Mouse (Mus musculus): ENCODE measurements around the gene Rora. TPM values are rescaled to one million over a fixed set of nuclear protein-coding genes. Genes with fewer than 3 reads are reported as not detected.

The Rora gene
- polyA plus RNA-seq, 1 experiment from 2014 or later, result 12.3 TPM

DNA sequence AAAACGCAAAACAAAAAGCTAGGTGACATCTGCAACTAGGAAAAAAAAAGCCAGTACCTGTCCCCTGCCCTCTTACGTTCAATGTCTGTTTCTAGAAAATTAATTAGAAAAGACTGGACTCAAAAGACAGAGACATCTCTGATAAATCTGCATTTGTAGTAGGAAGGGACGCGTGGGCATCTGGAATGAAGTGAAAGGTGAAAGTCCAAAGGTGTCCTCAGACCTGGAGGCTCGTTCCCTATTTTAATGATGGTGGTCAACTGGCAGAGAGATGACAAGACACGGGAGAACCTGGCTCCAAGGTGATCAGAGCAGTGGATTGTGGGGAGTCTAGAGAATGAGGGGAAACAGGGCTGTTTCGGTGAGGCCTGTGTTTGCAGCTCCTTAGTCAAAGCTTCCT lies 674.0 kb downstream of the Rora start:
- no peak for ATAC-seq (ENCODE audit: low read depth)

DNA sequence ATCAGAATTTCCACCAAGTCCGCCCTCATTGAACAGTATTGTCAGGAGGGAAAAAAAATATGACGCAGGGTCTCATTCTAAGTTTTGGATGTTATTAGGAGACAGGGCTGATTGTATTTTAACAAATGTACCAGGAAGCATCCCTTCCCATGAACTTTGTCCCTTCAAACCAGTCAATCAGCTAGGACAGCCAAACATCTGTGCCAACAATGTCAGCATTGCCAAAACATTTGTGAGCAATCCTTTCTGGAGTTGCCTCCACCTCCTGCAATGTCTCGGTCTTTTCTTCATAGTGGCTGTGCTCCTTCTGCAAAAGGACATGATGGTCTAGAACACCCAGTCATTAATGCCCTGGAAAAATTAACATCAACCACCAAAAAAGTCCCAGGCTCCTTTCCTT lies 678.2 kb downstream of the Rora start:
- peaks cover 30% of the 10 kb centered on the region for H3K4me1 ChIP-seq (ENCODE audit: control insufficient read depth, insufficient read depth, low read length)
- H3K4me2 ChIP-seq (ENCODE audit: low read depth, low read length), result no peak overlapping the region
- 75% methylated on average over 3 of the region's 3 CpGs for WGBS
- no peaks in the 10 kb centered on the region for H3K36me3 ChIP-seq (ENCODE audit: control insufficient read depth, insufficient read depth, low read length)
- H3K27ac ChIP-seq (replicated peaks; ENCODE audit: low read depth, low read length), result no peak overlapping the region
- DNase-seq (ENCODE audit: low spot score) (no peak), ATAC-seq (ENCODE audit: low read depth) (no peak)
- H3K9ac ChIP-seq (ENCODE audit: low read depth, low read length), result no peak overlapping the region
- no peak overlapping the region for H3K4me3 ChIP-seq (ENCODE audit: low read depth, low read length)
- H3K9me3 ChIP-seq (ENCODE audit: control insufficient read depth, low read length), result no peaks in the 10 kb centered on the region
- no peaks in the 10 kb centered on the region for H3K27me3 ChIP-seq (replicated peaks; ENCODE audit: control insufficient read depth, insufficient read depth, low read length)

More for the DNA sequence above, 674.0 kb downstream of the Rora start:
- Histone ChIP-seq H3K27ac (replicated peaks; ENCODE audit: low read depth, low read length) (no peak overlapping the region), H3K9me3 (ENCODE audit: control insufficient read depth, low read length) (no peaks in the 10 kb centered on the region), H3K4me1 (ENCODE audit: control insufficient read depth, insufficient read depth, low read length) (no peaks in the 10 kb centered on the region; the same call in 1 of the 2 replicates), H3K4me2 (ENCODE audit: low read depth, low read length) (no peak overlapping the region), H3K9ac (ENCODE audit: low read depth, low read length) (no peak overlapping the region), H3K36me3 (ENCODE audit: control insufficient read depth, insufficient read depth, low read length) (no peaks in the 10 kb centered on the region), H3K4me3 (ENCODE audit: low read depth, low read length) (no peak overlapping the region), H3K27me3 (replicated peaks; ENCODE audit: control insufficient read depth, insufficient read depth, low read length) (no peaks in the 10 kb centered on the region)
- 87% methylated on average over 7 of the region's 7 CpGs for WGBS
- no peak for DNase-seq (ENCODE audit: low spot score)

DNA sequence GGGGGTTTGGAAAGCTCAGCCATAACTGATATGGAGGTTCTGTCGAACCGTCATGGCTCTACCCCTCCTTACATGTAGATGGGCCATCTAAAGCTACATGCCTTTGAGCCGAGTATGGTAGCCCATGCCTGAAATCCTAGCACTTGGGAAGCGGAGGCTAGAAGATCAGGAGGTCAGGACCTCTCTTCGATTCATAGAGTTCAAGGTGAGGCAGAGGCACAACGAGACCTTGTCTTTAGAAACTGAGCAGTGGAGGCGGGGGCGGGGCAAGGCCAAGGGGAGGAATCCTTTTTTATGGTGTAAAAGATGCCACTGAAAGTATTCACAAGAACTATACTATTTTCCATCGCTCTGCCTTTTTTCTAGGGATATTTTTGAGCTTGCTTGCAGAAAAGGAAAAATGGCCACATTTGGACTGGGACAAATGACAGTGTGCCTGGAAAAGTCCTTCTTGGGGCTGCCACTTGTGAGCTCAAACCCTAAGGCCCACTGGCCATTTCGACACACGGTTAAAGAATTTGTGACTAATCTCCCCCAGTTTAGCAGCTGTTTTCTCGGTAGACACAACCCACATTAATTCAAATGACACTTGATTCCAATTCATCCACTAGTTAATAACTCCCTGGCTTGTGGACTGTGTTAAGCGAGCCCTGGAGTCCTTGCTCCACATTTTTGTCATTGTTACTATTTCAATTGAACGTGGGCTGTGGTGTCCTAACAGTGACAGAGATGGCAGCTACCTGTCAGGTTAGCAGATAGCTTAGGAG lies 679.4 kb downstream of the Rora start:
- peaks cover 34% of the 10 kb centered on the region for H3K4me1 ChIP-seq (ENCODE audit: control insufficient read depth, insufficient read depth, low read length)
- 65% methylated on average over 14 of the region's 14 CpGs for WGBS
- no peak overlapping the region for H3K27ac ChIP-seq (replicated peaks; ENCODE audit: low read depth, low read length)
- H3K36me3 ChIP-seq (ENCODE audit: control insufficient read depth, insufficient read depth, low read length), result no peaks in the 10 kb centered on the region
- no peak overlapping the region for H3K4me2 ChIP-seq (ENCODE audit: low read depth, low read length)
- no peak overlapping the region for H3K4me3 ChIP-seq (ENCODE audit: low read depth, low read length)
- H3K9ac ChIP-seq (ENCODE audit: low read depth, low read length), result no peak overlapping the region
- DNase-seq (ENCODE audit: low spot score) (peak; percentile 36), ATAC-seq (ENCODE audit: low read depth) (no peak)
- H3K9me3 ChIP-seq (ENCODE audit: control insufficient read depth, low read length), result no peaks in the 10 kb centered on the region
- H3K27me3 ChIP-seq (replicated peaks; ENCODE audit: control insufficient read depth, insufficient read depth, low read length), result no peaks in the 10 kb centered on the region

DNA sequence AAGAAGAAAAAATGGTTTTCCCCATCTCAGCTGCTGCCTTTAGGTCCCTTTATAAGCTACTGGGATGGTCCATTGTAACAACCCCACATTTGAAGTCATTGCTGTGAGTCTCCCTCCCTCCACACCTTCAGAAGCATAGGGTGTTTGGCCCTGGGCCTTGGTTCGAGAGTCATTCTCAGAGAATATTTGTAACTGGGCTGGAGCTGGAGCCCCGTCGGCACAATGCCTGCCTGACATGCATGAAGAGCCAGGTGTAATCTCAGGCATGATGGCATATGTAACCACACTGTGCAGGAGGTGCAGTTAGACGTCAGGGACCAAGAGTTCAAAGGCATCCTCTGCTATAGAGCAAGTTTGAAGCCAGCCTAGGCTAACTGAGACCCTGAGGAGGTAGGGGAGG lies 680.1 kb downstream of the Rora start:
- no peak overlapping the region for H3K9ac ChIP-seq (ENCODE audit: low read depth, low read length)
- no peaks in the 10 kb centered on the region for H3K9me3 ChIP-seq (ENCODE audit: control insufficient read depth, low read length)
- DNase-seq (ENCODE audit: low spot score) (no peak), ATAC-seq (ENCODE audit: low read depth) (no peak)
- H3K4me1 ChIP-seq (ENCODE audit: control insufficient read depth, insufficient read depth, low read length), result peaks cover 34% of the 10 kb centered on the region
- no peaks in the 10 kb centered on the region for H3K36me3 ChIP-seq (ENCODE audit: control insufficient read depth, insufficient read depth, low read length)
- H3K4me3 ChIP-seq (ENCODE audit: low read depth, low read length), result no peak overlapping the region
- H3K27ac ChIP-seq (replicated peaks; ENCODE audit: low read depth, low read length), result peak overlapping the region; percentile 28; the same call in 1 of the 2 replicates
- no peaks in the 10 kb centered on the region for H3K27me3 ChIP-seq (replicated peaks; ENCODE audit: control insufficient read depth, insufficient read depth, low read length)
- WGBS, result 63% methylated on average over 4 of the region's 4 CpGs
- no peak overlapping the region for H3K4me2 ChIP-seq (ENCODE audit: low read depth, low read length)

- Histone ChIP-seq H3K27ac (replicated peaks; ENCODE audit: low read depth, low read length) (peak overlapping the region; percentile 28; the same call in 1 of the 2 replicates), H3K4me3 (ENCODE audit: low read depth, low read length) (no peak overlapping the region), H3K9ac (ENCODE audit: low read depth, low read length) (no peak overlapping the region), H3K27me3 (replicated peaks; ENCODE audit: control insufficient read depth, insufficient read depth, low read length) (no peaks in the 10 kb centered on the region), H3K4me1 (ENCODE audit: control insufficient read depth, insufficient read depth, low read length) (peaks cover 34% of the 10 kb centered on the region), H3K36me3 (ENCODE audit: control insufficient read depth, insufficient read depth, low read length) (no peaks in the 10 kb centered on the region), H3K9me3 (ENCODE audit: control insufficient read depth, low read length) (no peaks in the 10 kb centered on the region), H3K4me2 (ENCODE audit: low read depth, low read length) (no peak overlapping the region)
- DNase-seq (ENCODE audit: low spot score) (peak; percentile 89), ATAC-seq (ENCODE audit: low read depth) (no peak)
- WGBS, result 33% methylated on average over 8 of the region's 8 CpGs
Measured at GRCm38 (mm10) chr9:69334106-69334505, 680.5 kb downstream of the Rora start.

DNA sequence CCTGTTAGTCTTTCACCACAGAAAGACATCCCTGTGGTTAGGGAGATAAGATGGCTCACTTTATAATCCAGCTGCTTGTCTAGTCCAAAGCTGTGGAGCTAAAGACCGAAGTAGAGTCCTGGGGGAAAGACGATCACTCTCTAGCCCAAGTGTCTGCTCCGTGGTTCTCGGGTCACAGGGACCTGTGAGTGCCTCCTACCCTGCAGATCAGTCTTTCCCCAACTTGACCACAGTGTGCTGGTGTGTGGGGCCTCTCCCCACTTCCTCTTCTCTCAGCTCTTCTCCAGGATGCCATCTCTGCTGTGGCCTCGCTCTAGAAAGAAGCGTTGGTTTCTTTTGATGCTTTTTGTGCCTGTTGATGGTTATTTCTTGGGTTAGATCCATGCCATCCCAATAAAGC lies 682.5 kb downstream of the Rora start:
- Histone ChIP-seq H3K36me3 (ENCODE audit: control insufficient read depth, insufficient read depth, low read length) (no peaks in the 10 kb centered on the region), H3K4me1 (ENCODE audit: control insufficient read depth, insufficient read depth, low read length) (peaks cover 34% of the 10 kb centered on the region), H3K4me3 (ENCODE audit: low read depth, low read length) (no peak overlapping the region), H3K9ac (ENCODE audit: low read depth, low read length) (no peak overlapping the region), H3K4me2 (ENCODE audit: low read depth, low read length) (no peak overlapping the region), H3K27ac (replicated peaks; ENCODE audit: low read depth, low read length) (no peak overlapping the region), H3K9me3 (ENCODE audit: control insufficient read depth, low read length) (no peaks in the 10 kb centered on the region), H3K27me3 (replicated peaks; ENCODE audit: control insufficient read depth, insufficient read depth, low read length) (no peaks in the 10 kb centered on the region)
- DNase-seq (ENCODE audit: low spot score) (no peak), ATAC-seq (ENCODE audit: low read depth) (no peak)
- WGBS, result 71% methylated on average over 6 of the region's 6 CpGs

- H3K27ac ChIP-seq (replicated peaks; ENCODE audit: low read depth, low read length), result no peak overlapping the region
- ATAC-seq (ENCODE audit: low read depth) (no peak), DNase-seq (ENCODE audit: low spot score) (peak; percentile 20)
- no peaks in the 10 kb centered on the region for H3K9me3 ChIP-seq (ENCODE audit: control insufficient read depth, low read length)
- H3K4me3 ChIP-seq (ENCODE audit: low read depth, low read length), result no peak overlapping the region
- H3K36me3 ChIP-seq (ENCODE audit: control insufficient read depth, insufficient read depth, low read length), result no peaks in the 10 kb centered on the region
- no peaks in the 10 kb centered on the region for H3K27me3 ChIP-seq (replicated peaks; ENCODE audit: control insufficient read depth, insufficient read depth, low read length)
- no peak overlapping the region for H3K4me2 ChIP-seq (ENCODE audit: low read depth, low read length)
- no peak overlapping the region for H3K9ac ChIP-seq (ENCODE audit: low read depth, low read length)
- peaks cover 20% of the 10 kb centered on the region for H3K4me1 ChIP-seq (ENCODE audit: control insufficient read depth, insufficient read depth, low read length)
- 67% methylated on average over 7 of the region's 7 CpGs for WGBS
Measured at GRCm38 (mm10) chr9:69339199-69339598, 685.6 kb downstream of the Rora start.

GRCm38 (mm10) chr9:69339829-69340228 lies 686.2 kb downstream of the Rora start:
- 73% methylated on average over 6 of the region's 6 CpGs for WGBS
- no peak for DNase-seq (ENCODE audit: low spot score)
- Histone ChIP-seq H3K27ac (replicated peaks; ENCODE audit: low read depth, low read length) (no peak overlapping the region), H3K36me3 (ENCODE audit: control insufficient read depth, insufficient read depth, low read length) (no peaks in the 10 kb centered on the region), H3K9me3 (ENCODE audit: control insufficient read depth, low read length) (no peaks in the 10 kb centered on the region), H3K4me1 (ENCODE audit: control insufficient read depth, insufficient read depth, low read length) (peaks cover 13% of the 10 kb centered on the region), H3K27me3 (replicated peaks; ENCODE audit: control insufficient read depth, insufficient read depth, low read length) (no peaks in the 10 kb centered on the region), H3K4me3 (ENCODE audit: low read depth, low read length) (no peak overlapping the region), H3K4me2 (ENCODE audit: low read depth, low read length) (no peak overlapping the region), H3K9ac (ENCODE audit: low read depth, low read length) (no peak overlapping the region)
- no peak for ATAC-seq (ENCODE audit: low read depth)

- Histone ChIP-seq H3K9ac (ENCODE audit: low read depth, low read length) (no peak overlapping the region), H3K27me3 (replicated peaks; ENCODE audit: control insufficient read depth, insufficient read depth, low read length) (no peaks in the 10 kb centered on the region), H3K4me1 (ENCODE audit: control insufficient read depth, insufficient read depth, low read length) (peaks cover 12% of the 10 kb centered on the region; the same call in 1 of the 2 replicates)
Measured at GRCm38 (mm10) chr9:69340421-69340820, 686.8 kb downstream of the Rora start.

More at GRCm38 (mm10) chr9:69340421-69340820, 686.8 kb downstream of the Rora start:
- no peak for DNase-seq (ENCODE audit: low spot score)
- no peaks in the 10 kb centered on the region for H3K9me3 ChIP-seq (ENCODE audit: control insufficient read depth, low read length)
- ATAC-seq (ENCODE audit: low read depth), result no peak
- H3K4me3 ChIP-seq (ENCODE audit: low read depth, low read length), result no peak overlapping the region
- no peak overlapping the region for H3K4me2 ChIP-seq (ENCODE audit: low read depth, low read length)
- H3K36me3 ChIP-seq (ENCODE audit: control insufficient read depth, insufficient read depth, low read length), result no peaks in the 10 kb centered on the region
- WGBS, result 84% methylated on average over 7 of the region's 7 CpGs
- H3K27ac ChIP-seq (replicated peaks; ENCODE audit: low read depth, low read length), result no peak overlapping the region
